Mouse (Mus musculus): Measurements from ENCODE around the gene Ggta1. TPM values are rescaled to one million over a fixed set of nuclear protein-coding genes. Genes with fewer than 3 reads are reported as not detected.

Ggta1 gene
- polyA plus RNA-seq, 1 experiment, result 1.9 TPM

GRCm38 (mm10) chr2:35443981-35444763, 18.9 kb downstream of the Ggta1 start:
- Histone ChIP-seq H3K4me1 (peaks cover 91% of the 10 kb centered on the region), H3K4me3 (replicated peaks) (peak overlapping the region; percentile 89), H3K9me3 (no peaks in the 10 kb centered on the region), H3K36me3 (replicated peaks; ENCODE audit: low read length) (peaks cover 70% of the 10 kb centered on the region), H3K27me3 (replicated peaks) (peaks cover 3% of the 10 kb centered on the region)
- TF ChIP-seq FLI1 (IDR thresholded peaks at IDR 0.05; ENCODE audit: low read length) (no peak), GATA1 (IDR thresholded peaks at IDR 0.05; ENCODE audit: borderline replicate concordance, low read length) (no peak)

- peaks cover 87% of the 10 kb centered on the region for H3K4me1 ChIP-seq
- peaks cover 3% of the 10 kb centered on the region for H3K27me3 ChIP-seq (replicated peaks)
- H3K36me3 ChIP-seq (replicated peaks; ENCODE audit: low read length), result peaks cover 69% of the 10 kb centered on the region
- TF ChIP-seq FLI1 (IDR thresholded peaks at IDR 0.05; ENCODE audit: low read length) (no peak), GATA1 (IDR thresholded peaks at IDR 0.05; ENCODE audit: borderline replicate concordance, low read length) (no peak)
- no peaks in the 10 kb centered on the region for H3K9me3 ChIP-seq
- H3K4me3 ChIP-seq (replicated peaks), result peak overlapping the region; percentile 10
These were observed 19.7 kb downstream of the Ggta1 start for GRCm38 (mm10) chr2:35443325-35443724.

- Histone ChIP-seq H3K4me1 (peaks cover 81% of the 10 kb centered on the region), H3K36me3 (replicated peaks; ENCODE audit: low read length) (peaks cover 70% of the 10 kb centered on the region)
These were observed 21.0 kb downstream of the Ggta1 start for GRCm38 (mm10) chr2:35442079-35442478.

GRCm38 (mm10) chr2:35441419-35441818, 21.6 kb downstream of the Ggta1 start:
- Histone ChIP-seq H3K36me3 (replicated peaks; ENCODE audit: low read length) (peaks cover 70% of the 10 kb centered on the region), H3K4me3 (replicated peaks) (no peak overlapping the region), H3K9me3 (no peaks in the 10 kb centered on the region), H3K27me3 (replicated peaks) (no peaks in the 10 kb centered on the region), H3K4me1 (peaks cover 80% of the 10 kb centered on the region)
- TF ChIP-seq FLI1 (IDR thresholded peaks at IDR 0.05; ENCODE audit: low read length) (no peak), GATA1 (IDR thresholded peaks at IDR 0.05; ENCODE audit: borderline replicate concordance, low read length) (no peak)

More at GRCm38 (mm10) chr2:35442079-35442478, 21.0 kb downstream of the Ggta1 start:
- Histone ChIP-seq H3K9me3 (no peaks in the 10 kb centered on the region), H3K4me3 (replicated peaks) (no peak overlapping the region), H3K27me3 (replicated peaks) (peaks cover 3% of the 10 kb centered on the region)
- TF ChIP-seq FLI1 (IDR thresholded peaks at IDR 0.05; ENCODE audit: low read length), result no peak

GRCm38 (mm10) chr2:35440480-35440879, 22.6 kb downstream of the Ggta1 start:
- Histone ChIP-seq H3K4me3 (replicated peaks) (no peak overlapping the region), H3K27me3 (replicated peaks) (no peaks in the 10 kb centered on the region), H3K9me3 (no peaks in the 10 kb centered on the region), H3K36me3 (replicated peaks; ENCODE audit: low read length) (peaks cover 68% of the 10 kb centered on the region), H3K4me1 (peaks cover 75% of the 10 kb centered on the region)
- TF ChIP-seq GATA1 (IDR thresholded peaks at IDR 0.05; ENCODE audit: borderline replicate concordance, low read length) (no peak), FLI1 (IDR thresholded peaks at IDR 0.05; ENCODE audit: low read length) (no peak)

GRCm38 (mm10) chr2:35437796-35438195, 25.2 kb downstream of the Ggta1 start:
- Histone ChIP-seq H3K4me1 (peaks cover 78% of the 10 kb centered on the region), H3K27me3 (replicated peaks) (no peaks in the 10 kb centered on the region), H3K36me3 (replicated peaks; ENCODE audit: low read length) (peaks cover 87% of the 10 kb centered on the region), H3K4me3 (replicated peaks) (no peak overlapping the region), H3K9me3 (no peaks in the 10 kb centered on the region)
- no peak for TF ChIP-seq FLI1 (IDR thresholded peaks at IDR 0.05; ENCODE audit: low read length)
- TF ChIP-seq GATA1 (IDR thresholded peaks at IDR 0.05; ENCODE audit: borderline replicate concordance, low read length), result no peak

- Histone ChIP-seq H3K27me3 (replicated peaks) (no peaks in the 10 kb centered on the region), H3K9me3 (no peaks in the 10 kb centered on the region), H3K4me3 (replicated peaks) (no peak overlapping the region), H3K4me1 (peaks cover 61% of the 10 kb centered on the region), H3K36me3 (replicated peaks; ENCODE audit: low read length) (peaks cover 90% of the 10 kb centered on the region)
- no peak for TF ChIP-seq FLI1 (IDR thresholded peaks at IDR 0.05; ENCODE audit: low read length)
- TF ChIP-seq GATA1 (IDR thresholded peaks at IDR 0.05; ENCODE audit: borderline replicate concordance, low read length), result no peak
These were observed 28.4 kb downstream of the Ggta1 start for GRCm38 (mm10) chr2:35434576-35435123.

- no peak for TF ChIP-seq FLI1 (IDR thresholded peaks at IDR 0.05; ENCODE audit: low read length)
- TF ChIP-seq GATA1 (IDR thresholded peaks at IDR 0.05; ENCODE audit: borderline replicate concordance, low read length), result no peak
- no peaks in the 10 kb centered on the region for H3K9me3 ChIP-seq
- H3K36me3 ChIP-seq (replicated peaks; ENCODE audit: low read length), result peaks cover 92% of the 10 kb centered on the region
- H3K27me3 ChIP-seq (replicated peaks), result no peaks in the 10 kb centered on the region
- peaks cover 62% of the 10 kb centered on the region for H3K4me1 ChIP-seq
- peak overlapping the region; percentile 5 for H3K4me3 ChIP-seq (replicated peaks)
These were observed 29.6 kb downstream of the Ggta1 start for GRCm38 (mm10) chr2:35433428-35433827.

GRCm38 (mm10) chr2:35432472-35432871, 30.6 kb downstream of the Ggta1 start:
- Histone ChIP-seq H3K27me3 (replicated peaks) (no peaks in the 10 kb centered on the region), H3K36me3 (replicated peaks; ENCODE audit: low read length) (peaks cover 93% of the 10 kb centered on the region), H3K9me3 (no peaks in the 10 kb centered on the region), H3K4me1 (peaks cover 60% of the 10 kb centered on the region), H3K4me3 (replicated peaks) (no peak overlapping the region)
- TF ChIP-seq FLI1 (IDR thresholded peaks at IDR 0.05; ENCODE audit: low read length) (no peak), GATA1 (IDR thresholded peaks at IDR 0.05; ENCODE audit: borderline replicate concordance, low read length) (no peak)

- Histone ChIP-seq H3K9me3 (no peaks in the 10 kb centered on the region), H3K36me3 (replicated peaks; ENCODE audit: low read length) (peaks cover 93% of the 10 kb centered on the region), H3K27me3 (replicated peaks) (no peaks in the 10 kb centered on the region), H3K4me3 (replicated peaks) (no peak overlapping the region), H3K4me1 (peaks cover 59% of the 10 kb centered on the region)
- no peak for TF ChIP-seq FLI1 (IDR thresholded peaks at IDR 0.05; ENCODE audit: low read length)
- TF ChIP-seq GATA1 (IDR thresholded peaks at IDR 0.05; ENCODE audit: borderline replicate concordance, low read length), result no peak
These were observed 31.0 kb downstream of the Ggta1 start for GRCm38 (mm10) chr2:35432011-35432410.

Data from megakaryocyte, embryonic 14.5 days (primary cell).